Mouse (Mus musculus) ES-E14 (cell line): ENCODE measurements around the gene Sypl. TPM values are rescaled to one million over a fixed set of nuclear protein-coding genes. Genes with fewer than 3 reads are reported as not detected.

Experiments
- DNase-seq: peaks from one replicate; pipeline ENCODE4 v3.0.0-alpha.2; 2013; ENCODE audit warnings: low read depth, low spot score
- H3K27ac ChIP-seq: 2 replicates; pipeline ENCODE4 v1.5.1; 2012; ENCODE audit warnings: low read depth, mild to moderate bottlenecking, low read length, moderate library complexity, mixed read lengths; ENCODE audit not compliant: poor library complexity, insufficient read depth, severe bottlenecking
- H3K36me3 ChIP-seq: 2 replicates; pipeline ENCODE4 v1.6.1; 2012; ENCODE audit warnings: mild to moderate bottlenecking, low read length, moderate library complexity, mixed read lengths; ENCODE audit not compliant: control insufficient read depth, poor library complexity, insufficient read depth, severe bottlenecking
- H3K4me1 ChIP-seq, 2 experiments: fragments of 150-350 bp in 1 of 2; sonication (generic) in 1 of 2; 2 replicates each; pipeline ENCODE4 v1.6.1; 2012; ENCODE audit warnings: low read length in 2 of 2, mild to moderate bottlenecking in 1 of 2, mixed read lengths in 1 of 2; ENCODE audit not compliant: control insufficient read depth in 2 of 2, insufficient read depth in 2 of 2, poor library complexity in 1 of 2
- H3K4me3 ChIP-seq, 2 experiments: fragments of 150-350 bp in 1 of 2; sonication (generic) in 1 of 2; 2 replicates each; pipeline ENCODE4 v1.5.1; 2012; ENCODE audit warnings: low read length in 2 of 2, low read depth in 1 of 2, mild to moderate bottlenecking in 1 of 2, mixed read lengths in 1 of 2; ENCODE audit not compliant: insufficient read depth in 1 of 2, poor library complexity in 1 of 2, severe bottlenecking in 1 of 2
- H3K9ac ChIP-seq: 2 replicates; pipeline ENCODE4 v1.6.1; 2012; ENCODE audit warnings: low read depth, mild to moderate bottlenecking, low read length, mixed read lengths; ENCODE audit not compliant: poor library complexity, insufficient read depth, severe bottlenecking
- H3K9me3 ChIP-seq: fragments of 150-350 bp; sonication (generic); 2 replicates; pipeline ENCODE4 v1.6.1; 2012; ENCODE audit warnings: low read depth, mild to moderate bottlenecking, low read length; ENCODE audit not compliant: control insufficient read depth, insufficient read depth
- CHD2 ChIP-seq: IDR thresholded peaks from 2 replicates; pipeline ENCODE4 v1.6.1; 2014; ENCODE audit warnings: mild to moderate bottlenecking, low read depth, low read length, inconsistent platforms
- HCFC1 ChIP-seq: IDR thresholded peaks from 2 replicates; pipeline ENCODE4 v1.6.1; 2012; ENCODE audit warnings: low read length, inconsistent platforms, borderline replicate concordance; ENCODE audit not compliant: insufficient read depth
- MAFK ChIP-seq: IDR thresholded peaks from 2 replicates; pipeline ENCODE4 v1.6.1; 2014; ENCODE audit warnings: mild to moderate bottlenecking, low read depth, low read length, inconsistent platforms; ENCODE audit not compliant: insufficient read depth
- ZC3H11A ChIP-seq: IDR thresholded peaks from 2 replicates; pipeline ENCODE4 v1.6.1; 2012; ENCODE audit warnings: low read depth, mild to moderate bottlenecking, inconsistent platforms, low read length, borderline replicate concordance
- ZNF384 ChIP-seq: IDR thresholded peaks from 2 replicates; pipeline ENCODE4 v1.6.1; 2012; ENCODE audit warnings: low read depth, low read length, inconsistent platforms
- in situ Hi-C, 2 experiments: fragments of 600-800 bp; cut with MboI; formaldehyde crosslinking; loops; one replicate each; pipeline ENCODE4 v1.15.1; 2025; ENCODE audit warnings: low sequenced_read_pairs in 2 of 2, inconsistent platforms in 1 of 2; ENCODE audit not compliant: unreplicated experiment in 2 of 2
- total RNA-seq: library from RNA; depleted of rRNA; stranded (reverse); fragments of 300-350 nt; gene quantifications from 2 replicates; pipeline ENCODE4 v1.2.3, GENCODE M21; 2012; rRNA removed

Gene Sypl
- total RNA-seq, result 26.5 and 29.2 TPM in 2 replicates

GRCm38 (mm10) chr12:32953596-32954215 is at the start of gene Sypl:
Gene Sypl (plus strand): TSS chr12:32953891.
- TF ChIP-seq MAFK, result peak; percentile 26; the same call in 1 of the 2 replicates
- no peak for TF ChIP-seq HCFC1
- TF ChIP-seq ZNF384, result no peak
- no peak for TF ChIP-seq ZC3H11A
- TF ChIP-seq CHD2, result no peak
- H3K9me3 ChIP-seq, result no peaks in the 10 kb centered on the region
- 0 out of 2 replicates have a peak within 1 kb of the TSS, but pooled peaks have one; percentile 16 for H3K27ac ChIP-seq
- no peaks in the 10 kb centered on the region for H3K36me3 ChIP-seq
- in situ Hi-C loops, result no loop called here
- peak within 1 kb of the TSS; percentile 82 to 100 for H3K4me3 ChIP-seq
- H3K9ac ChIP-seq, result peak within 1 kb of the TSS; percentile 86
- peak; percentile 97 for DNase-seq
- peaks cover 2 to 3% of the 10 kb centered on the region in 2 experiments; a peak in 2 of 4 replicates for H3K4me1 ChIP-seq

GRCm38 (mm10) chr12:32909686-32910085 is 44.0 kb upstream of the Sypl start:
- no peak overlapping the region for H3K9ac ChIP-seq
- no peak for TF ChIP-seq ZNF384
- no peak for TF ChIP-seq ZC3H11A
- TF ChIP-seq CHD2, result no peak
- TF ChIP-seq HCFC1, result no peak
- no peak for TF ChIP-seq MAFK
- H3K9me3 ChIP-seq, result no peaks in the 10 kb centered on the region
- H3K4me1 ChIP-seq, result no peaks in the 10 kb centered on the region; a peak in 1 of 4 replicates
- in situ Hi-C loops, result loop anchor here (10.0 kb wide), 1 partner anchor 105 kb away; no protein-coding TSS in a partner anchor
- DNase-seq, result no peak
- no peaks in the 10 kb centered on the region for H3K36me3 ChIP-seq
- H3K27ac ChIP-seq, result no peak overlapping the region
- no peak overlapping the region for H3K4me3 ChIP-seq

- no peaks in the 10 kb centered on the region for H3K36me3 ChIP-seq
- peak; percentile 73 for DNase-seq
- no peaks in the 10 kb centered on the region for H3K9me3 ChIP-seq
- in situ Hi-C loops, result loop anchor here (10.0 kb wide), 1 partner anchor 105 kb away; no protein-coding TSS in a partner anchor
- no peak overlapping the region for H3K9ac ChIP-seq
- no peak overlapping the region for H3K27ac ChIP-seq
- no peak overlapping the region for H3K4me3 ChIP-seq
- no peaks in the 10 kb centered on the region; a peak in 1 of 4 replicates for H3K4me1 ChIP-seq
- TF ChIP-seq ZNF384, result no peak
- TF ChIP-seq ZC3H11A, result peak; percentile 49; the same call in 1 of the 2 replicates
Measured at GRCm38 (mm10) chr12:32910092-32910491, 43.6 kb upstream of the Sypl start.

- no peak for TF ChIP-seq CHD2
- TF ChIP-seq MAFK, result no peak
- no peak for TF ChIP-seq HCFC1
- TF ChIP-seq ZC3H11A, result peak; percentile 45
- TF ChIP-seq ZNF384, result no peak
- no peak overlapping the region for H3K4me3 ChIP-seq
- peak; percentile 77 for DNase-seq
- H3K27ac ChIP-seq, result no peak overlapping the region
- in situ Hi-C loops, result loop anchor here (10.0 kb wide), 1 partner anchor 104 kb away; no protein-coding TSS in a partner anchor
- no peaks in the 10 kb centered on the region for H3K9me3 ChIP-seq
- H3K36me3 ChIP-seq, result no peaks in the 10 kb centered on the region
- no peak overlapping the region for H3K9ac ChIP-seq
- no peaks in the 10 kb centered on the region; a peak in 1 of 4 replicates for H3K4me1 ChIP-seq
Measured at GRCm38 (mm10) chr12:32910560-32911194, 43.0 kb upstream of the Sypl start.
